Mouse (Mus musculus) liver, adult 2 months (tissue): ENCODE results near the gene Selenop.
A peak's percentile ranks its signal among the peaks of the same experiment; 100 is the strongest.

Experiments used
- CTCF ChIP-seq: fragments of 200-500 bp; IDR thresholded peaks from 2 replicates; pipeline ENCODE4 v1.5.1; 2011; ENCODE audit warnings: low read depth, low read length, control low read depth
- POLR2A ChIP-seq: fragments of 200-500 bp; IDR thresholded peaks from 2 replicates; pipeline ENCODE4 v1.6.1; 2011; ENCODE audit warnings: low read length, control low read depth; ENCODE audit not compliant: insufficient read depth; ENCODE audit errors: extremely low read depth

- 0 out of 2 replicates have a peak, but pooled peaks have one; percentile 30 for TF ChIP-seq POLR2A
- no peak for TF ChIP-seq CTCF
Observed at GRCm38 (mm10) chr15:3251031-3251717, 17.2 kb upstream of the Selenop start.
